Mouse (Mus musculus) embryo, embryonic 9.5 days (tissue): Measurements from ENCODE around the gene Mrpl28.
"Not testable (repeated sequence)": the region's sequence is repeated elsewhere in the genome, so short reads cannot be mapped to it uniquely, and the experiment has no call there.

Source experiments
- DNase-seq: peaks from one replicate; pipeline ENCODE4 v3.0.0-alpha.2; 2017; ENCODE audit errors: extremely low spot score

The Mrpl28 gene

DNA sequence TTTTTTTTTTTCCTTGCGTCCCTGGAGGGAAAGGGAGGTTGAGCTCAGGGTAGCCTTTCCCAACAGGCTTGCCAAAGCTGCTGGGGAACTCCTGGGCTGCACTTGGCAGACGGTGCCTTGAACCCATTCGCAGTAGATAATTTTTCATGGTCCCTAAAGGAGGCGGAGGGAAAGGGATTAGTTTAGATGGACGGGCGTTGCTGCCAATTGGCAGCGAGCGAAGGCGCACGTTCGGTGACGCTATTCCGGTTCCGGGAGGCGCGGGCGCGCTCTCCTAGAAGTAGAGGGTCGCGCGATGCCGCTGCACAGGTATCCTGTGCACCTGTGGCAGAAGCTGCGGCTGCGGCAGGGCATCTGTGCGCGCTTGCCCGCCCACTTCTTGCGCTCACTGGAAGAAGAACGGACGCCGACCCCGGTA is at the start of gene Mrpl28:
Gene Mrpl28, plus strand, starts transcription at position 234 of the 418 bp plus-strand sequence.
- DNase-seq = peak; percentile 92

- DNase-seq = no peak
Observed at GRCm38 (mm10) chr17:26075246-26075645, 48.1 kb upstream of the Mrpl28 start.

- no peak for DNase-seq
Observed at GRCm38 (mm10) chr17:26078851-26079250, 44.4 kb upstream of the Mrpl28 start.

DNA sequence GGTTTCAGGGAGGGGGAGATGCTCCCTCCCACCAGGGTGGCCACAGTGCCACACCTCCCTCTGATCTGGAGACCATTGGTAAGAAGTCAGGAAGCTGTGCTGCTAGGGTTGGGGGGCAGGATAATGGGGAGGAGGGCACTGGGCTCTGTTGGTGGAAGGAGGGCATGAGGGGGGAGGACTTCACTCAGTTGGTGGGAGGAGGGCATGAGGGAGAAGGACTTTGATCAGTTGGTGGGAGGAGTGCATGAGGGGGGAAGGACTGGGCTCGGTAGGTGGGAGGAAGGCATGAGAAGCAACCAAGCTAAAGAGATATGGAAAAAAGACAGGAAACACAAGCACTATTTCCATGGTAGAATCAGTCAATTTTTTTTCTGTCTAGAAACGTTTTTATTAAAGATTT is 42.4 kb upstream of the Mrpl28 start:
- DNase-seq = no peak

GRCm38 (mm10) chr17:26087059-26087564 is 36.2 kb upstream of the Mrpl28 start:
- DNase-seq = no peak

DNA sequence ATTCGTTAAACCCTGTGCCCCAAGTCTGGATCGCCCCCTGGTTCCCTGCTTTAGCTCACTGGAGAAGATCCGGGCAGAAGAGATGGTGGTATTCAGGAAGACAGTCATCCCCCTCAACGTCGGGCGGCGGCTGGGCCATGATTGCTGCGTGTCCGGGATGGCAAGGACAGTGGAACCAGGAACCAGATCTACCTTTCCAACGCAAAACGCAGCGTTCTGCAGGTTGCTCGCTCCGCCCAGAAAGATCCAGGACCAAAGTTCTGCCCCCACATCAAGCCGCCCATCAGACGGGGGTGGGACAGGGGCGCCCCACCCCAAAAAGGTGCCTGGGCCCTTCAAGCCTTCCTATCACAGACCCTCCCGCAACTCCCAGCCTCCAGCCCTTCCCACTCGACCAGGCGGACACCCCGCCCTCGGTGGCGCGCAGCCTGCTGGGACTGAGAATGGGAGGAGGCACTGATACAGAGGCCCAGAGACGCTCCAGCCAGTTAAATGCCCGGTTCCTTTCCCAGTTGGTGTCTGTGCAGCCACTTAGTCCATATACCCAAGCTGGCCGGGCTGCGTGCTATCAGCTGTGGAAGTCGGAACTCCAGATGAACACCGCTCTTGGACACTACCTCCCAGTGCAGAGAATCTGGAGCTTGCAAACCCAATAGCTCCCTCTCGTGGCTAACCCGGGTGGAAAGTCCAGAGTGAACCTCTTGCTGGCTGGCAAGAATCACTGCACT is 33.2 kb upstream of the Mrpl28 start, which contains the start of gene Decr2:
Gene Decr2, minus strand, starts transcription at position 433 of the 728 bp plus-strand sequence.
- DNase-seq = peak; percentile 90

DNA sequence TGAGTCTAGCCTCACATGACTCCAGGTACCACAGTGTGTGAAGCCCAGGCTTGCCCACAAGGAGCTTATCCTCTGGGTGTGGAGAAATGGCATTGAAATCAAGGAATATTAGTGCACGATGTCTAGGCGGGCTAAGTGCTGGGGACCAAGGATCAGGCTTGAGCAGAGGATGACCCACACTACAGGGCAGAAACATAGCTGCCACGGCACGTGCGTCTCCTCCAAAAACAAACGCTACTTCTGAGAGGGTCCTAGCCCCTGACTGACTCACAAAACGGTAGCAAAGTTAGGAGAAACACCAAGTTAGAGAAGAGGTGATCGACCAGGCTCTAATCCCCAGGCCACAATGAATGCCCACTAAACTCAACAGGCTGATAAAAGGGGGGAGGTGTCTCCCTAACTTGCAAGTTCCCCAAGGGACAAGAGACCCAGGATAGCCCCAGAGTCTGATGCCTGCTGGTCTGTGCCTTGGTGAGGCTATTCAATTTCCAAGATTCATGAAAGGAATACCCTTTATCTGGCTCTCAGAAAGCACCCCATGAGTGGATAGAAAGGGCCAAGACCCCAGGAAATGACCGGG is 28.7 kb upstream of the Mrpl28 start:
- DNase-seq = no peak

DNA sequence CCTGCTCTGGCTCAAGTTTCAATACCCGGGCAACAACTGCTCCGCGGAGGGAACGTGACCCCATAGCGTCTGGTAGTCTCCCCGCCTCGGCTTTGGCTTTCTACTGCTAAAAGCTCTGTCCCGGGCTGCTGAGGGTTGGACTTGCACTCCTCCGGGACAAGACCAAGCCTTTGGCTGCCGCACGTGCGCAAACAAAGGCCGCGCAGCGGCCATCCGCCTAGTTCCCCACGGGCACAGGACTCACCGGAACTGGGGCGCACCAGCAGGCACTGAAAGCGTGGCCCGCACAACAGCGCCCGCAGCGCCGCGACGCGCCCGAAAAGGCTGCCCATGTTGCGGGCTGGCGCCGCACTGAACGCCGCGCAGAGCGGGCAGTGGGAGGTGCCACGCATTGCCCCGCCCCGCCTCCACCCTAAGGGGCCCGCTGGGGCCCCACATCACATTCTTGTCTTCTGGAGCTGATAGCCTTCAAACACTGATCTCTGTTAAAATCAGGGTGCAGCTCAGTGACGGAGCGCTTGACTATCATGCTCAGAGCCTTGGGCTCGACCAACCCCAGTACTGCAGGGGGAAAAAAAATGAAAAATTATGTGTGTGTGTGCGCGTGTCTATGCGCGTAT is 28.1 kb upstream of the Mrpl28 start, which contains the start of gene Nme4:
Gene Nme4, minus strand, starts transcription at position 482 of the 620 bp plus-strand sequence.
- peak; percentile 83 for DNase-seq

- no peak for DNase-seq
Observed at GRCm38 (mm10) chr17:26098461-26098860, 24.8 kb upstream of the Mrpl28 start.

DNA sequence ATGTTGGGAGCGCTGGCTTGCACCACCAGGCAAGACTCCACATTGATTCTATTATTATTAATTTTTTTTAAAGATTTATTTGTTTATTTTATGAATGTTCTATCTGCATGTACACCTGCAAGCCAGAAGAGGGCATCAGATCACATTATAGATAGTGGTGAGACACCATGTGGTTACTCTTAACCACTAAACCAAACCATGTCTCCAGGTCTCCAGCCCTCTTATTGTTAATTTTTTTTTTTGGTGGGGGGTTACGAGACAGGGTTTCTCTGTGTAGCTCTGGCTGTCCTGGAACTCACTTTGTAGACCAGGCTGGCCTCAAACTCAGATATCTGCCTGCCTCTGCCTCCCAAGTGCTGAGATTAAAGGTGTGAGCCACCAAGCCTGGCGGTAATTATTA is 24.0 kb upstream of the Mrpl28 start:
- not testable (repeated sequence) for DNase-seq

DNA sequence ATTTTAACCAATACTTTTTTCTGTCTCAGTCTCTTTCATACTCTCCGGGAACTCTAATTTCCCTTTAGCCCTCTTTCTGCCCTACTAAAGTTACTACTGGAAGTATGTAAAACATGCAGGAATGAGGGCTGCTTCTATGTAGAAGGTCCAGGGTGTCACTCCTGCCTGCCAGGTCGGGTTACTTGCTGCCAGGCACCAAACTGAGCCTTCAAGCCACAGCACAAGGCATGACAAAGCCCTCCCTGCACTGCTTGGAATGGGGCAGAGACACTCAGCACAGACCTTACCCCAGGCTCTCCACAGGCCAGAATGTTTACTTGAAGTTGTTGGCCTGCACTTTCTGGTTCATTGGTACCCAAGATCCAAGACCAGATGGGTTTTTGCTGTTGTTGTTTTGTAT is 23.1 kb upstream of the Mrpl28 start:
- no peak for DNase-seq

DNA sequence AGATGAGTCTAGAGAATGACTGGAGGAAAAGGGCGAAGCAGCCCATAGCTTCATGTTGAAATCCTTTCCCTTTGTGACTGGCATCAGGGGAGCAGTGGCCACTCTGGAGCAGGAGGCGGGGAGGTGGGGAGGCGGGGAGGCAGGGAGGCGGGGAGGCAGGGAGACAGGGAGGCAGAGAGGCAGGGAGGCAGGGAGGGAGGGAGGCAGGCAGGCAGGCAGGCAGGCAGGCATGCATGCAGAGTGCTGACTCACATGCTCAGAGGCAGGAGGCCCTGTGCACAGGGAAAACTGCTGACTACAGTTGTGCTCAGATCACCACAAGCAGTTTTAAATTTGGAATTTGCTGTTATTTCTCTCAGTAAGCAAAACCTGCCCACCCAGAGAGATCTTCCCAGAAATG is 21.8 kb upstream of the Mrpl28 start:
- DNase-seq = no peak

DNA sequence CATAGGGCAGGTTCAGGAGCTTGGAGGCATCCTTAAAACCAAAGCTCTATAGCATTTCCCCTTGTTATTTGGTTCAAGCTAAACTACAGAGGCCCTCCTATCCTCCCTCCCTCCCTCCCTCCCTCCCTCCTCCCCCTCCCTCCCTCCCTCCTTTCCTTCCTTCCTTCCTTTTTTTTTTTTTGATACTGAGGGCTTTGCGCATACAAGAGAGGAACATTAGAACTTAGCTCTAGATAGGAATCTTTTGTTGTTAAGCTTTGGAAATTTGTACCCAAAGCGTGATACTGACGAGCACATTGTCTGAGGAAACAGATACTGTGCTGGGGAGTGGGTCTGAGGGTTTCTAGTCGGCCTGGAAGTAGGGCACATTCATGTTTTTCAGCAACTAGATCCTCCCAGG is 17.7 kb upstream of the Mrpl28 start:
- DNase-seq = no peak

DNA sequence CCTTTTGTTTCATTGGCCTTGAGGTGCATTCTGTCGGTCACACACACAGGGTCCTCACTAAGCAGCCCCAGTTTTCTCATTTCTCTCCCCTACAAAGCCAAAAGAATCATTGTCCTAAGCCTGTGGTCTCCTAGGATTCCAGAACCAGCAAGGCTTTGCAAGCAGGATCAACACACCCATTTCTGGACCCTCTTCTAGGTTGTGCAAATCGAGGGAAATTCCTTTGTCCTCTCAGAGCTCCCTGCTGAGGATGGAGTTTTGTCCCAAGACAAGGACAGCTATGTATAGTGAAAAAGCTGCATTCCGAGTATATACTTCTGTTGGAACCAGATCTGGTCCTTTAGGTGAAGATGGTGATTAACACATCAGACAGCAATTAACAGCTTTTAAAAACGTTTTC is 13.1 kb upstream of the Mrpl28 start:
- DNase-seq = no peak

- DNase-seq = no peak
Observed at GRCm38 (mm10) chr17:26111024-26111423, 12.3 kb upstream of the Mrpl28 start.

- DNase-seq = no peak
Observed at GRCm38 (mm10) chr17:26111722-26112121, 11.6 kb upstream of the Mrpl28 start.

DNA sequence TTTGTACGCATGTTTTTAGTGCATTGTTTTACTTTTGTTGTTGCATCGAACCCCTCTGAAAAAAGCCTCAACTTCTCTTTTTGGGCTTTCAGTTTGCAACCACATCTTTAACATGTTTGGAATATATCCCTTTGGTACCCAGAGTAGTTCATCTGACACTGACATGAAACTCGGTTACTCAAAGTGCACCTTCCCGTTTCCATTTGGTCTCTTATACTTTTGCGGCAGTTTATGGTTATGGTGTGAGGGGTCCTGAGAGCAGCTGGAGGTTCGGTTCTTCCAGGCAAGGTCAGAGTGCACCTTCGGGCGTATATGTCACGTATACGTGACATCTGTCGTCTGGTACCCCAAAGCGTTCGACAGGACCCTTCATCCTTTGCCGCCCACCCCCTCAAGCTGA is 10.5 kb upstream of the Mrpl28 start:
- no peak for DNase-seq

DNA sequence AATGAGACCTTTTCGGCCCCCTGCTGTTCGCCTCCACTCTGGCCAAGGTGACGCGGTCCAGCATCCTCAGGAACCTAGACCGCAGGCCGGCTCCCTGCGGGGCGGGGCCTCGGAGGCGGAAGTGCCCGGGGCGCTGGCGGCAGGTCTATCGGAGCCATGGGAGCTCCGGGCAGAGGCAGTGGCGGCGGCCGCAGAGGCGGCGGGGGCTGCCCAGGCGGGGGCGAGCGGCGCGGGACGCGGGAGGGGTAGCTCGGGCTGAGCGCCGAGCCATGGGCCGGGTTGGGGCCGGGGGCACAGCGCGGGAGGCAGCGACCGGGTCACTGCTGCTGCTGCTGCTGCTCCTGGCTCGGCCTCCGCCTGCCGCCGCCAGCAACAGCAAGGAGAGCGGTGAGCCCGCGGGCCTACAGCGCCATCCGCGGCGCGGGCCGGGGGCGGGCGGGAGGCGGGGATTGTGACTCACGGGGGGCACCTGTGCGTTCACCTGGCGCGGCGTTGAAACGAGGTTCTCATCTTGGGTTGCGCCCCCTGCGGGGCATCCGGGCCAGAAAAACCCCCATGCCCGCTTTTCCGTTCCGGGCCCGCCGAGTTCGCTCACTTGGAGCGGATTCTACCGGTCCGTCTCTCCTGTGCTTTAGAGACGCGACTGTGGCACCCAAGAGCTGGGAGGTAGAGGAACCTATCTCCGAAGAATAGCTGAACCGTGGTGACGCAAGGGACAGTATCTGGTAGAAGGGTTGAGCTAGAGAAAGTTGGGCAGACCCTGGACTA is 9.9 kb upstream of the Mrpl28 start, which contains the start of gene Tmem8:
Gene Tmem8, plus strand, starts transcription at position 119 of the 768 bp plus-strand sequence.
- DNase-seq = peak; percentile 73

GRCm38 (mm10) chr17:26114061-26114460 is 9.2 kb upstream of the Mrpl28 start:
- DNase-seq = no peak

GRCm38 (mm10) chr17:26114461-26114860 is 8.8 kb upstream of the Mrpl28 start:
- not testable (repeated sequence) for DNase-seq

DNA sequence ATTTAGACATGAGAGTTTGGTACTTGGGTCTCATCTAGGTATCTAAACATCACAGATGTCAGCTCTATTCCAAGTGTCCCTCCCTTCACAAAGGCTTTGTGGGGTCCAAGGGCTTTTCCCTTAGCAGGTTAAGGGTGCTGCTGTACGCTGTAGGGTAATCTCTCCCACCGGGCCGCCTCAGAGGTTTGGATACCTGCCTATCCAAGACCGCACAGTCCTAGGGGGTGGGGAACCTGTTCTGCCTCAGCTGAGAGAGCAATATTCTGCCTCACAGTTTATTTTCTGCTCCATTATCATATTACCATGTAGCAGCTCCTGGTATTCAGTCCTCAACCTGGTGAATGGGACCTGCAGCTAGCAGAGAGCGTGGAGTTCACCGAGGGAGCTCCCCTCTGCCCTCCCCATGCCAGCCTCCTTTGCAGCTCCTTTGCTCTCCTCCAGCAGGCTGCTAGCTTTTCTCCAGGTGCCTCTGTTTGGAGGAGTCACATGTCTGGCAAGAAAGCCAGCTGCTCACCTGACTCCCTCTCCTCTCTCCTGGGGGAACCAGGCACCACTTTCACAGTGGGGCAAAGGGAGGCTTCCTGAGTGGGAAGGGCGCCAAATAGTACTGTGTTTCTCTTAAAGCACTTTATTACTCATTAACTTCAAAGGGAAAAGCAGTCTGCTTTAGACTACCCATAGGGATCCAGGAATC is 7.9 kb upstream of the Mrpl28 start:
- no peak for DNase-seq
